Mouse (Mus musculus): ENCODE results near the gene BC053393.

DNA sequence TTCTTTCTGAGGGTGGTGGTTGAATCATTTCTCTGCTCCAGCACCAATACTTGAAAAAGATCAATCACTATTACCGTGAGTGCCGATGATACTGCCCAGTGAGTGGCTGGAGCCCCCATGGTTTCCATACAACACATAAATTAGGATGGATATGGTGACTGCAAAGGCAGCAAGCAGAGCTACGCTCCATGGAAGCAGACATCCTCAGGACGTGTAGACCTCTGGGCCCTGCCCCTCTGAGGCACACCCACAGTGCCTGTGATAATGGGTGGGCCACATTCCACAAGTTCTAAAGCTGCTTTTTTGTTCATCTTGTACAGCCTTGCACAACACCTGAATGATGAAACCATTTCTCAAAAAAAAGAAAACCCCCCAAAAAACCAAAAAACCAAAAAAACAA is 10.2 kb upstream of the BC053393 start:
- TF ChIP-seq CTCF (IDR thresholded peaks at IDR 0.05; ENCODE audit: low read depth), result no peak
- no peak for TF ChIP-seq EP300 (IDR thresholded peaks at IDR 0.05; ENCODE audit: low read depth)

Measured in heart, postnatal 0 days (tissue).